Mouse (Mus musculus): ENCODE data around the gene Chat. TPM values are rescaled to one million over a fixed set of nuclear protein-coding genes. Genes with fewer than 3 reads are reported as not detected.
"Not testable (repeated sequence)": the region's sequence is repeated elsewhere in the genome, so short reads cannot be mapped to it uniquely, and the experiment has no call there.

The Chat gene
- polyA plus RNA-seq, 1 experiment = 0.10 TPM

GRCm38 (mm10) chr14:32418747-32419146 is 47.0 kb downstream of the Chat start:
- no peak overlapping the region for H3K4me3 ChIP-seq (ENCODE audit: control insufficient read depth, low read depth, low read length)
- no peaks in the 10 kb centered on the region; the same call in 1 of the 2 replicates for H3K4me1 ChIP-seq (ENCODE audit: control insufficient read depth, insufficient read depth, low read length)
- no peaks in the 10 kb centered on the region for H3K36me3 ChIP-seq (ENCODE audit: control insufficient read depth, insufficient read depth, low read length)
- no peaks in the 10 kb centered on the region for H3K27me3 ChIP-seq (ENCODE audit: control insufficient read depth, insufficient read depth, low read length)
- TF ChIP-seq POLR2A (IDR thresholded peaks at IDR 0.05; ENCODE audit: control insufficient read depth, low read depth, low read length) (no peak), CTCF (IDR thresholded peaks at IDR 0.05; ENCODE audit: control insufficient read depth, insufficient read depth, insufficient replicate concordance, low read depth, low read length) (no peak)
- H3K27ac ChIP-seq (ENCODE audit: control insufficient read depth, insufficient read depth, low read depth, low read length) = no peak overlapping the region

- TF ChIP-seq POLR2A (IDR thresholded peaks at IDR 0.05; ENCODE audit: control insufficient read depth, low read depth, low read length) (no peak), CTCF (IDR thresholded peaks at IDR 0.05; ENCODE audit: control insufficient read depth, insufficient read depth, insufficient replicate concordance, low read depth, low read length) (no peak)
- no peaks in the 10 kb centered on the region for H3K4me1 ChIP-seq (ENCODE audit: control insufficient read depth, insufficient read depth, low read length)
- H3K36me3 ChIP-seq (ENCODE audit: control insufficient read depth, insufficient read depth, low read length) = no peaks in the 10 kb centered on the region
- H3K27me3 ChIP-seq (ENCODE audit: control insufficient read depth, insufficient read depth, low read length) = no peaks in the 10 kb centered on the region
- H3K27ac ChIP-seq (ENCODE audit: control insufficient read depth, insufficient read depth, low read depth, low read length) = no peak overlapping the region
- no peak overlapping the region for H3K4me3 ChIP-seq (ENCODE audit: control insufficient read depth, low read depth, low read length)
Observed at GRCm38 (mm10) chr14:32412075-32412474, 53.7 kb downstream of the Chat start.

DNA sequence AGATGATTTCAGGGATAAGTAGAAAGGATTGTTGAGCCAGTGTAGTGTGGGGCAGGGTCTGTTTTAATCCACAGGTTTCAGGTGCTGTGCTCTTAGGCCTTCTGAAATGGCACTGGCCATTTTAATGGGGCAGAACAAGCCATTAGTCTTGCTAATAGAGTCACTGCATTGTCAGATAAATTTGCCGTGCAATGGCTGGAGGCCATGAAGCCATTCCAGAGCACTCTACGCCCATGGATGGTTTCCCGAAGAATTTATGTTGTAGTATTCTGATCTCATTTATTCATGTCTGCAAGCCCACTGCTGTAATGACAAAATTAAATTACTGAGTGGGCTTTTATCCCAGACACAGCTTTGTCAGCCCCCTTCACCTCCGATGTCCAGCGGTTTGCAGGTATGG is 55.7 kb downstream of the Chat start:
- Histone ChIP-seq H3K27me3 (ENCODE audit: control insufficient read depth, insufficient read depth, low read length) (no peaks in the 10 kb centered on the region), H3K4me1 (ENCODE audit: control insufficient read depth, insufficient read depth, low read length) (no peaks in the 10 kb centered on the region), H3K4me3 (ENCODE audit: control insufficient read depth, low read depth, low read length) (no peak overlapping the region), H3K27ac (ENCODE audit: control insufficient read depth, insufficient read depth, low read depth, low read length) (no peak overlapping the region), H3K36me3 (ENCODE audit: control insufficient read depth, insufficient read depth, low read length) (no peaks in the 10 kb centered on the region)
- TF ChIP-seq CTCF (IDR thresholded peaks at IDR 0.05; ENCODE audit: control insufficient read depth, insufficient read depth, insufficient replicate concordance, low read depth, low read length) (no peak), POLR2A (IDR thresholded peaks at IDR 0.05; ENCODE audit: control insufficient read depth, low read depth, low read length) (no peak)

- not testable (repeated sequence) for H3K4me1 ChIP-seq (ENCODE audit: control insufficient read depth, insufficient read depth, low read length); H3K36me3 ChIP-seq (ENCODE audit: control insufficient read depth, insufficient read depth, low read length); H3K27ac ChIP-seq (ENCODE audit: control insufficient read depth, insufficient read depth, low read depth, low read length); H3K4me3 ChIP-seq (ENCODE audit: control insufficient read depth, low read depth, low read length); H3K27me3 ChIP-seq (ENCODE audit: control insufficient read depth, insufficient read depth, low read length)
Observed at GRCm38 (mm10) chr14:32405399-32405798, 60.4 kb downstream of the Chat start.

DNA sequence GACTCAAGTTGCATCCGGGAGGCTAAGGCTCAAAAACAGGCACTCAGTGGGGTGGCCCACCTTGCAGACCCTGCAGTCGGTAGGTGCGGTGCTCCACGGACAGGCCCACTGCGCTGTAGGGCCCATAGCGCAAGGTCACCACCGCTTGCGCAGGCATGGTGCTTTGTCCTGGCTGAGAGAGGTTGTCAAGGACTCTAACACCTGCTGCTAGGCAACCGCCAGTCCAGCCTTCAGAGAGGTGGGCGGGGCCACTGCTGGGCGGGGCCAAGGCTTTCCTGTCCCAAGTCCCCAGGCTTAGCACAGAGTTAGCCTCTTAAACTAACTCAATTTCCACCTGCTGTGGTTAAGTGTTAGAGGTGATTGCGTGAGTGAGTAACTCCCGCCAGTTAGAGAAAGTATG is 77.6 kb downstream of the Chat start, which contains the start of gene 1700024G13Rik:
TSS of gene 1700024G13Rik (minus strand) at position 196 of the 400 bp plus-strand sequence.
- H3K4me1 ChIP-seq (ENCODE audit: control insufficient read depth, insufficient read depth, low read length) = peaks cover 3% of the 10 kb centered on the region
- TF ChIP-seq CTCF (IDR thresholded peaks at IDR 0.05; ENCODE audit: control insufficient read depth, insufficient read depth, insufficient replicate concordance, low read depth, low read length) = no peak
- TF ChIP-seq POLR2A (IDR thresholded peaks at IDR 0.05; ENCODE audit: control insufficient read depth, low read depth, low read length) = peak; percentile 82; the same call in 1 of the 2 replicates
- H3K27ac ChIP-seq (ENCODE audit: control insufficient read depth, insufficient read depth, low read depth, low read length) = no peak within 1 kb of the TSS
- H3K36me3 ChIP-seq (ENCODE audit: control insufficient read depth, insufficient read depth, low read length) = no peaks in the 10 kb centered on the region
- H3K27me3 ChIP-seq (ENCODE audit: control insufficient read depth, insufficient read depth, low read length) = no peaks in the 10 kb centered on the region
- peak within 1 kb of the TSS; percentile 90 for H3K4me3 ChIP-seq (ENCODE audit: control insufficient read depth, low read depth, low read length)

- TF ChIP-seq CTCF (IDR thresholded peaks at IDR 0.05; ENCODE audit: control insufficient read depth, insufficient read depth, insufficient replicate concordance, low read depth, low read length) = no peak
- TF ChIP-seq POLR2A (IDR thresholded peaks at IDR 0.05; ENCODE audit: control insufficient read depth, low read depth, low read length) = no peak
- H3K27me3 ChIP-seq (ENCODE audit: control insufficient read depth, insufficient read depth, low read length) = no peaks in the 10 kb centered on the region
- H3K4me3 ChIP-seq (ENCODE audit: control insufficient read depth, low read depth, low read length) = no peak overlapping the region
- no peaks in the 10 kb centered on the region; the same call in 1 of the 2 replicates for H3K4me1 ChIP-seq (ENCODE audit: control insufficient read depth, insufficient read depth, low read length)
- no peak overlapping the region for H3K27ac ChIP-seq (ENCODE audit: control insufficient read depth, insufficient read depth, low read depth, low read length)
- no peaks in the 10 kb centered on the region for H3K36me3 ChIP-seq (ENCODE audit: control insufficient read depth, insufficient read depth, low read length)
Observed at GRCm38 (mm10) chr14:32381619-32382018, 84.2 kb downstream of the Chat start.

DNA sequence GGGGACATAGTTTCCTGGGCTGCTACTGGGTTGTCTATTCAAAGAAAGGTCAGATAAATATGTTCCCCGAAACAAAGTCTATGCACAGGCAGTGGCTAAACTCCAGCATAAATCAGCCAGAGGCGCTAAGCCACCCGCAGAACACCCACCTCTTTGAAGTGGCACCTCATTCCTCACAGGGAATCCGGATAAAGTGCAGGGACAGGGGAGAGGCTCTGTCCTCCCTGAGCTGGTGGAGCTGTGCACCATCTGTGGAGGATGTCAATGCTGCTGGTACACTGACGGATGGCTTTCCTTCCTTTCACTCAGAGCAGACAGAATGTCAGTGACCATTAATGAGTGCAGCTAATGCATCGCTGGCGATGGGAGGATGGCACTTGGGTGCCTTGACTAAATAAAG is 84.7 kb downstream of the Chat start:
- Histone ChIP-seq H3K27me3 (ENCODE audit: control insufficient read depth, insufficient read depth, low read length) (no peaks in the 10 kb centered on the region), H3K36me3 (ENCODE audit: control insufficient read depth, insufficient read depth, low read length) (no peaks in the 10 kb centered on the region), H3K27ac (ENCODE audit: control insufficient read depth, insufficient read depth, low read depth, low read length) (no peak overlapping the region), H3K4me3 (ENCODE audit: control insufficient read depth, low read depth, low read length) (no peak overlapping the region), H3K4me1 (ENCODE audit: control insufficient read depth, insufficient read depth, low read length) (no peaks in the 10 kb centered on the region; the same call in 1 of the 2 replicates)
- TF ChIP-seq CTCF (IDR thresholded peaks at IDR 0.05; ENCODE audit: control insufficient read depth, insufficient read depth, insufficient replicate concordance, low read depth, low read length) = no peak
- no peak for TF ChIP-seq POLR2A (IDR thresholded peaks at IDR 0.05; ENCODE audit: control insufficient read depth, low read depth, low read length)

- Histone ChIP-seq H3K27ac (ENCODE audit: control insufficient read depth, insufficient read depth, low read depth, low read length) (no peak overlapping the region), H3K4me1 (ENCODE audit: control insufficient read depth, insufficient read depth, low read length) (no peaks in the 10 kb centered on the region; the same call in 1 of the 2 replicates), H3K36me3 (ENCODE audit: control insufficient read depth, insufficient read depth, low read length) (no peaks in the 10 kb centered on the region), H3K27me3 (ENCODE audit: control insufficient read depth, insufficient read depth, low read length) (no peaks in the 10 kb centered on the region), H3K4me3 (ENCODE audit: control insufficient read depth, low read depth, low read length) (no peak overlapping the region)
- TF ChIP-seq POLR2A (IDR thresholded peaks at IDR 0.05; ENCODE audit: control insufficient read depth, low read depth, low read length) (no peak), CTCF (IDR thresholded peaks at IDR 0.05; ENCODE audit: control insufficient read depth, insufficient read depth, insufficient replicate concordance, low read depth, low read length) (no peak)
Observed at GRCm38 (mm10) chr14:32380099-32380480, 85.7 kb downstream of the Chat start.

Measured in testis, adult 2 months (tissue).